Mouse (Mus musculus) cerebral cortex, adult 2 months (tissue): ENCODE results near the gene Optn.

Experiments
- WGBS: fragments of 180-500 bp; shearing (Covaris S2); methylation state at CpG from one replicate; pipeline ENCODE4 v1.1.7; 2018; 5-methylcytosine and 5-hydroxymethylcytosine counted together

The Optn gene

GRCm38 (mm10) chr2:5059997-5060396 is 3.9 kb downstream of the Optn start:
- 83% methylated on average over 4 of the region's 4 CpGs for WGBS

- 87% methylated on average over 5 of the region's 5 CpGs for WGBS
Observed at GRCm38 (mm10) chr2:5058436-5058835, 5.4 kb downstream of the Optn start.

GRCm38 (mm10) chr2:5050562-5050961 is 13.3 kb downstream of the Optn start:
- 97% methylated on average over 2 of the region's 2 CpGs for WGBS

- WGBS: 92% methylated on average over 2 of the region's 2 CpGs
Observed at GRCm38 (mm10) chr2:5047016-5047415, 16.8 kb downstream of the Optn start.

GRCm38 (mm10) chr2:5045269-5045965 is 18.4 kb downstream of the Optn start:
- WGBS: 61% methylated on average over 13 of the region's 13 CpGs

- 71% methylated on average over 3 of the region's 3 CpGs for WGBS
Observed at GRCm38 (mm10) chr2:5044321-5044720, 19.5 kb downstream of the Optn start.

- WGBS: 100% methylated on average over 2 of the region's 2 CpGs
Observed at GRCm38 (mm10) chr2:5043476-5043761, 20.4 kb downstream of the Optn start.

GRCm38 (mm10) chr2:5042616-5043475 is 21.0 kb downstream of the Optn start:
- 76% methylated on average over 11 of the region's 11 CpGs for WGBS

- WGBS: 89% methylated on average over 5 of the region's 5 CpGs
Observed at GRCm38 (mm10) chr2:5041854-5042253, 22.0 kb downstream of the Optn start.

- 94% methylated on average over 12 of the region's 12 CpGs for WGBS
Observed at GRCm38 (mm10) chr2:5040281-5041161, 23.3 kb downstream of the Optn start.

GRCm38 (mm10) chr2:5039350-5040170 is 24.3 kb downstream of the Optn start:
- WGBS: 77% methylated on average over 13 of the region's 13 CpGs

- WGBS: 68% methylated on average over 5 of the region's 5 CpGs
Observed at GRCm38 (mm10) chr2:5038320-5038719, 25.5 kb downstream of the Optn start.

GRCm38 (mm10) chr2:5037390-5037789 is 26.5 kb downstream of the Optn start:
- 60% methylated on average over 3 of the region's 3 CpGs for WGBS

- 79% methylated on average over 10 of the region's 10 CpGs for WGBS
Observed at GRCm38 (mm10) chr2:5036411-5037076, 27.3 kb downstream of the Optn start.

GRCm38 (mm10) chr2:5035241-5035640 is 28.6 kb downstream of the Optn start:
- 89% methylated on average over 9 of the region's 9 CpGs for WGBS

GRCm38 (mm10) chr2:5034801-5035200 is 29.1 kb downstream of the Optn start:
- WGBS: 92% methylated on average over 8 of the region's 8 CpGs

GRCm38 (mm10) chr2:5033546-5034420 is 30.1 kb downstream of the Optn start:
- 60% methylated on average over 15 of the region's 15 CpGs for WGBS

- 72% methylated on average over 5 of the region's 5 CpGs for WGBS
Observed at GRCm38 (mm10) chr2:5032665-5033064, 31.2 kb downstream of the Optn start.

- WGBS: 51% methylated on average over 7 of the region's 7 CpGs
Observed at GRCm38 (mm10) chr2:5031215-5031614, 32.6 kb downstream of the Optn start.

GRCm38 (mm10) chr2:5029808-5030207 is 34.0 kb downstream of the Optn start:
- 91% methylated on average over 4 of the region's 4 CpGs for WGBS
